Mouse (Mus musculus): ENCODE measurements at regions not wholly inside any gene's neighbourhood (a gene's known extent, or its start where the extent isn't known, plus 50 kb on each side); places are given as distances from the start of the nearest gene placed in this dataset.

DNA sequence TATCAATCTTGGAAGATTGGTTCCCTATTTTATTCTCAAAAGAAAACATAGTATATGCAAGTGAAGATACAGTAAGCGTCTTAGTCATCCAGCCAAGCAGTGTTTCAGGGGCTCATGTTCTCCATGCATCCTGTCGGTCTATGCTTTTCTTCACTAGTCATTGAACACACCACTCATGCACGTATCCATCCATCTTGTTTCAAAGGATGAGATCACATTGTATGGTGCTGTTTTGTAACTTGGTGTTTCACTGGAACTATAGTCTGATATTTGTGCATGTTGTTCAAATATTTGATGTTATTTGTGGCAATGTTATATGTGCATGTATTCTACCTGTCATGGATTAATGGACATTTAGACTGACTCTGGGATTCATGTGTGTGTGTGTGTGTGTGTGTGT is 293.8 kb downstream of the Ets1 start:
- TF ChIP-seq CEBPB (IDR thresholded peaks at IDR 0.05; ENCODE audit: insufficient read depth, poor library complexity, severe bottlenecking): no peak
- no peak for TF ChIP-seq MAX (IDR thresholded peaks at IDR 0.05; ENCODE audit: low read depth)
- no peak for TF ChIP-seq E2F4 (IDR thresholded peaks at IDR 0.05; ENCODE audit: insufficient read depth)
- TF ChIP-seq POLR2A (IDR thresholded peaks at IDR 0.05; ENCODE audit: insufficient read length, low read depth): no peak
- TF ChIP-seq USF1 (IDR thresholded peaks at IDR 0.05; ENCODE audit: low read depth): no peak
- no peak for TF ChIP-seq POLR2AphosphoS2 (IDR thresholded peaks at IDR 0.05; ENCODE audit: insufficient read length, low read depth)
- TF ChIP-seq REST (IDR thresholded peaks at IDR 0.05; ENCODE audit: insufficient read depth, insufficient read length): no peak
- TF ChIP-seq MYOG (IDR thresholded peaks at IDR 0.05; ENCODE audit: control insufficient read depth in 1 of 3, insufficient read depth in 1 of 3, insufficient read length in 2 of 3, low read depth in 2 of 3): no peak
- no peak for TF ChIP-seq SRF (IDR thresholded peaks at IDR 0.05; ENCODE audit: control insufficient read depth, insufficient read length, low read depth)
- H3K36me3 ChIP-seq (ENCODE audit: control insufficient read depth, insufficient read depth): no peaks in the 10 kb centered on the region
- no peak overlapping the region for H3K4me2 ChIP-seq (ENCODE audit: low read depth)
- no peak overlapping the region for H3ac ChIP-seq (ENCODE audit: control insufficient read depth, insufficient read length)
- H3K27me3 ChIP-seq (ENCODE audit: control insufficient read depth, insufficient read depth, insufficient read length): no peaks in the 10 kb centered on the region
- no peak overlapping the region for H3K4me3 ChIP-seq
- H3K79me2 ChIP-seq (ENCODE audit: control insufficient read depth, insufficient read depth): no peaks in the 10 kb centered on the region

DNA sequence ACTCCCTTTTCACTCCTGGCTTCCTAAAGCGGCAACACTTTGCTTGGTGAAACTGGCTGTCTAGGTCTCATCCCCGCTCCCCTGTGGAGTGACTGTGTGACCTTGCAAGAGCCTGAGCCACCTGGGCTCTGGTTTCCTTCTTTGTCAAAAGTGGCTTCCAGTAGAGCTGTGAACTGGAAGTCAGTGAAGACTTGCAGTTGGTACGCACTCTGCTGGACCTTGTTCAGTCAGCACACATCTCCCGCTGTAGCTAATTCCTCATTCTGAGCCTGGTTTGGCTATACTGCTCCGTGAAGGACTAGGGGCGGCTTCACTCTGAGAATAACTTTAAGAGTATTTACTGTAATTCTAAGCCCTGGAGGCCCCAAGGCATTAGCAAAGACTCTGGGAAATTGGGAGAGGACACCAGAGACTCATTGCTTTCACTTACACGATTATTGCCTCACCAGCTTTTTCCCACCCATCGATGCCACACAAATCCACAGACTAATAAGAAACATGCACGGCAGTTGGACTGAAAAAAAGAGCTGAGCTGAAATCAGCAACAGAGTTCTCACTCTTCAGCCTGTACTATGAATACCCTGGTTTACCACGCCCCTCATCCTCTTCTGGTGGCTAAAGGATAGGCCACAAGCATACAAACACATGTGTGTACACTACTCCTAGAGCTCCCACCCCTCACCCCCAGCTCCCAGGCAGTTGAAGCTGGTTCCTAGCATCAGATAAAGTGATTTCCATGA is 295.4 kb downstream of the Ets1 start:
- Histone ChIP-seq H3K4me2 (ENCODE audit: low read depth) (no peak overlapping the region), H3K79me2 (ENCODE audit: control insufficient read depth, insufficient read depth) (no peaks in the 10 kb centered on the region), H3ac (ENCODE audit: control insufficient read depth, insufficient read length) (no peak overlapping the region), H3K36me3 (ENCODE audit: control insufficient read depth, insufficient read depth) (no peaks in the 10 kb centered on the region), H3K4me3 (no peak overlapping the region), H3K27me3 (ENCODE audit: control insufficient read depth, insufficient read depth, insufficient read length) (no peaks in the 10 kb centered on the region)
- TF ChIP-seq MYOD1 (IDR thresholded peaks at IDR 0.05; ENCODE audit: control insufficient read depth in 1 of 3, insufficient read length in 2 of 3, low read depth in 2 of 3) (no peak), SRF (IDR thresholded peaks at IDR 0.05; ENCODE audit: control insufficient read depth, insufficient read length, low read depth) (no peak), CEBPB (IDR thresholded peaks at IDR 0.05; ENCODE audit: insufficient read depth, poor library complexity, severe bottlenecking) (no peak), USF1 (IDR thresholded peaks at IDR 0.05; ENCODE audit: low read depth) (no peak), MYOG (IDR thresholded peaks at IDR 0.05; ENCODE audit: control insufficient read depth in 1 of 3, insufficient read depth in 1 of 3, insufficient read length in 2 of 3, low read depth in 2 of 3) (no peak), TCF12 (IDR thresholded peaks at IDR 0.05; ENCODE audit: insufficient read depth, poor library complexity, severe bottlenecking) (no peak), REST (IDR thresholded peaks at IDR 0.05; ENCODE audit: insufficient read depth, insufficient read length) (no peak), POLR2AphosphoS2 (IDR thresholded peaks at IDR 0.05; ENCODE audit: insufficient read length, low read depth) (no peak)

DNA sequence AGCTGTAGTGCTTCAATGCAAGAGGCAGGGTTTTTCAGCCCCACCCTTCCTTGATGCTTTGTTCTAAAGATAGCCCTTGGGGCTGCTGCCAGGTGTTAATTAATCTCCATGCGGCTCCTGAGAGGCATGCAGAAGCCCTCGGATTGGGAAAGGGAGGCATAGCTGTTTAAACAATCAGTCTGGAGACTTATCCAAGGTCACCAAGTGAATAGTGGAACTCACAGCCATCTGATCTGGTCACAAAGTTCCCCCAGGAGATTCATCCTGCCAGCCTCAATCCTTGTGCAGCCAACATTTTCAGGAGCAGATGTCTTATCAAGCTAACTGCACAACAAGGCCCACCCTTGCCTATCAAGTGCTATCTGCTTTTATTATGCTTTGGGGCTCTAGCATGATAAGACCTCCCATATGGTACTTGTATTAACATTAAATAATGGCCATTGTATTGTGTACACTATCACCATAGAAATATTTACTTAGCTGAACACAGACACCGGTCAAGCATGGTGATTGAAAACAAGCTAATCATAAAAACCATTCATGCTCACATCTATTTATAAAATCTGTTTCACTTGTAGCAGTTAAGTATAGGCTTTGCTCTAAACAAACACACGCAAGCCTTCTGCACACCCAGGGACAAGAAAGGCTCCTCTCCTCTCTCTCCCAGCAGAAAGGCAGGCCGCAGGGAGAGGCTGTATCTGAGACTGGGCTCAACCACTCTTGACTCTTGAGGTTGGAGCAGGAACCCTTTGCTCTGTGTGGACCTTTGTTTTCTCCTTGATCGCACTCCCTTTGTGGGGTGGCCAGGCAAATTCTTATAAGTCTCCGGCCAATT is 297.4 kb downstream of the Ets1 start:
- no peaks in the 10 kb centered on the region for H3K36me3 ChIP-seq (ENCODE audit: control insufficient read depth, insufficient read depth)
- no peak overlapping the region for H3K4me3 ChIP-seq
- H3K27me3 ChIP-seq (ENCODE audit: control insufficient read depth, insufficient read depth, insufficient read length): no peaks in the 10 kb centered on the region
- no peak overlapping the region for H3ac ChIP-seq (ENCODE audit: control insufficient read depth, insufficient read length)
- TF ChIP-seq SRF (IDR thresholded peaks at IDR 0.05; ENCODE audit: control insufficient read depth, insufficient read length, low read depth) (no peak), MAX (IDR thresholded peaks at IDR 0.05; ENCODE audit: low read depth) (no peak), USF1 (IDR thresholded peaks at IDR 0.05; ENCODE audit: low read depth) (no peak), MYOD1 (IDR thresholded peaks at IDR 0.05; ENCODE audit: control insufficient read depth in 1 of 3, insufficient read length in 2 of 3, low read depth in 2 of 3) (no peak), CEBPB (IDR thresholded peaks at IDR 0.05; ENCODE audit: insufficient read depth, poor library complexity, severe bottlenecking) (no peak), POLR2A (IDR thresholded peaks at IDR 0.05; ENCODE audit: insufficient read length, low read depth) (no peak), TCF3 (IDR thresholded peaks at IDR 0.05; ENCODE audit: insufficient read length, low read depth) (no peak), POLR2AphosphoS2 (IDR thresholded peaks at IDR 0.05; ENCODE audit: insufficient read length, low read depth) (no peak)
- no peak overlapping the region for H3K4me2 ChIP-seq (ENCODE audit: low read depth)
- H3K79me2 ChIP-seq (ENCODE audit: control insufficient read depth, insufficient read depth): no peaks in the 10 kb centered on the region

DNA sequence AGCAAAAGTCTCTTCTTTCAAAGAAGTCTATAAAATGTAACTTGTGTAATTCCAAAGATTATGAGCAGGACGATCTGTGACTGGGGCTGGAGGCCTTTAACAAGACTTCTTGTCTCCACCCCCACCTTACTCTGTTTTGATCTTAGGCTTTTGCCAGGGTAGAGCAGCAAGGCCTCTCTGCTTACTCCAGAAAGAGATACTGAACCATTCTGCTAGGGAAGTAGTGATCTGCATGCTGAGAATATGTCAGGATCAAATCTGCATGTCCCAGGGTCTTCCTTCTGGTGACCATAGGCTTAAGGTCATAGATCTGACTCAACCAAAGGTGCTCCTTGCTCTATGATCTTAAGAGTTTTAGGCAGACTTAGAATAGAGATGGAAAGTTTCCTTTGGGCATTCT is 298.4 kb downstream of the Ets1 start:
- H3K4me3 ChIP-seq: no peak overlapping the region
- H3K27me3 ChIP-seq (ENCODE audit: control insufficient read depth, insufficient read depth, insufficient read length): no peaks in the 10 kb centered on the region
- no peak for TF ChIP-seq POLR2A (IDR thresholded peaks at IDR 0.05; ENCODE audit: insufficient read length, low read depth)
- TF ChIP-seq CEBPB (IDR thresholded peaks at IDR 0.05; ENCODE audit: insufficient read depth, poor library complexity, severe bottlenecking): no peak
- TF ChIP-seq MYOD1 (IDR thresholded peaks at IDR 0.05; ENCODE audit: control insufficient read depth in 1 of 3, insufficient read length in 2 of 3, low read depth in 2 of 3): no peak
- TF ChIP-seq MAX (IDR thresholded peaks at IDR 0.05; ENCODE audit: low read depth): no peak
- TF ChIP-seq REST (IDR thresholded peaks at IDR 0.05; ENCODE audit: insufficient read depth, insufficient read length): no peak
- H3K36me3 ChIP-seq (ENCODE audit: control insufficient read depth, insufficient read depth): no peaks in the 10 kb centered on the region
- H3K79me2 ChIP-seq (ENCODE audit: control insufficient read depth, insufficient read depth): no peaks in the 10 kb centered on the region
- no peak overlapping the region for H3ac ChIP-seq (ENCODE audit: control insufficient read depth, insufficient read length)
- no peak overlapping the region for H3K4me2 ChIP-seq (ENCODE audit: low read depth)

DNA sequence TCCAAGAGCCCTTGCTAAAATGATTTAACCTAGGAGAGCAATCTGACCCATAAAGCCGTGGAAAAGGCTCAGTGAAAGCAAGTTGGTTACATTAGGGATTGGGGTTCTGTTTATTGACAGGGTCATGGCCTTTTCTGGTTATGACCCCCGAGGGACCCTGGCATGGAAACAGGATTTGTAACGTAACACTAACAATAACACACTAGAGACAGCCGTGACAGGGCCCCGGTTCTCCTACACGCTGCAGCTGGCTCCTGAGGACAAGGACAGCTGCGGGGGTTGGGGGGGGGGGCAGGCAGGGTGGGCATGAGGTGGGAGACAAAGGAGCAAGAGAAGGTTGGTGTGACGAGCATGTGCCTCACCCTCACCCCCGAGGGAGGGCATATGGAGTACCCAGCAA is 300.4 kb downstream of the Ets1 start:
- TF ChIP-seq TCF12 (IDR thresholded peaks at IDR 0.05; ENCODE audit: insufficient read depth, poor library complexity, severe bottlenecking) (no peak), POLR2AphosphoS2 (IDR thresholded peaks at IDR 0.05; ENCODE audit: insufficient read length, low read depth) (no peak), POLR2A (IDR thresholded peaks at IDR 0.05; ENCODE audit: insufficient read length, low read depth) (no peak), CEBPB (IDR thresholded peaks at IDR 0.05; ENCODE audit: insufficient read depth, poor library complexity, severe bottlenecking) (no peak), REST (IDR thresholded peaks at IDR 0.05; ENCODE audit: insufficient read depth, insufficient read length) (no peak), USF1 (IDR thresholded peaks at IDR 0.05; ENCODE audit: low read depth) (no peak), E2F4 (IDR thresholded peaks at IDR 0.05; ENCODE audit: insufficient read depth) (no peak), SRF (IDR thresholded peaks at IDR 0.05; ENCODE audit: control insufficient read depth, insufficient read length, low read depth) (no peak), MAX (IDR thresholded peaks at IDR 0.05; ENCODE audit: low read depth) (no peak), TCF3 (IDR thresholded peaks at IDR 0.05; ENCODE audit: insufficient read length, low read depth) (no peak), MYOG (IDR thresholded peaks at IDR 0.05; ENCODE audit: control insufficient read depth in 1 of 3, insufficient read depth in 1 of 3, insufficient read length in 2 of 3, low read depth in 2 of 3) (no peak), MYOD1 (IDR thresholded peaks at IDR 0.05; ENCODE audit: control insufficient read depth in 1 of 3, insufficient read length in 2 of 3, low read depth in 2 of 3) (no peak)
- H3K36me3 ChIP-seq (ENCODE audit: control insufficient read depth, insufficient read depth): no peaks in the 10 kb centered on the region
- H3K27me3 ChIP-seq (ENCODE audit: control insufficient read depth, insufficient read depth, insufficient read length): no peaks in the 10 kb centered on the region
- H3K79me2 ChIP-seq (ENCODE audit: control insufficient read depth, insufficient read depth): no peaks in the 10 kb centered on the region
- H3ac ChIP-seq (ENCODE audit: control insufficient read depth, insufficient read length): no peak overlapping the region
- H3K4me2 ChIP-seq (ENCODE audit: low read depth): no peak overlapping the region
- no peak overlapping the region for H3K4me3 ChIP-seq
